Comparison of ENCODE assay signal across 8 mouse cellular contexts in genomic region chr8:87660916-87661910, GRCm38 (mm10).
A peak's percentile ranks its signal among the peaks of the same experiment; 100 is the strongest.
DNase-seq lines count a peak whose midpoint lies in the region; ATAC-seq and TF ChIP-seq lines count a peak whose summit lies in the region.

No protein-coding gene starts in this region.

- no peak for TF ChIP-seq EP300 in heart, postnatal 0 days (IDR thresholded peaks at IDR 0.05; ENCODE audit: low read depth)

- TF ChIP-seq CTCF in heart, postnatal 0 days (IDR thresholded peaks at IDR 0.05; ENCODE audit: low read depth), result no peak

- H3K9me3 ChIP-seq in heart, postnatal 0 days (replicated peaks; ENCODE audit: control insufficient read depth, low read length), result no peaks in the 10 kb centered on the region
- no peaks in the 10 kb centered on the region for H3K9me3 ChIP-seq in hindbrain, embryonic 12.5 days (replicated peaks)
- H3K9me3 ChIP-seq in midbrain, embryonic 13.5 days, result no peaks in the 10 kb centered on the region

- H3K9ac ChIP-seq in heart, postnatal 0 days (replicated peaks; ENCODE audit: low read depth, low read length), result no peak overlapping the region
- H3K9ac ChIP-seq in hindbrain, embryonic 12.5 days, result no peak overlapping the region
- H3K9ac ChIP-seq in midbrain, embryonic 13.5 days (replicated peaks), result 0 out of 2 replicates have a peak overlapping the region, but pooled peaks have one; percentile 46

- intact Hi-C loops in gastrocnemius, postnatal 36 days (cut with DNase I), result loop anchor here (5.0 kb wide), 3 partner anchors 69 to 301 kb away; no protein-coding TSS in a partner anchor

- H3K27ac ChIP-seq in heart, postnatal 0 days (ENCODE audit: low read depth), result no peak overlapping the region
- H3K27ac ChIP-seq in hindbrain, embryonic 12.5 days, result peak overlapping the region; percentile 76
- H3K27ac ChIP-seq in midbrain, embryonic 13.5 days, result peak overlapping the region; percentile 81

- no peak for DNase-seq in heart, postnatal 0 days (ENCODE audit: low spot score)
- no peak for DNase-seq in heart, adult 11 months
- peak; percentile 13 for DNase-seq in R1 (ENCODE audit: low read depth, low spot score)
- no peak for DNase-seq in layer of hippocampus, postnatal 25 days (ENCODE audit: extremely low spot score in 1 of 2, low spot score in 1 of 2)
- DNase-seq in gastrocnemius, postnatal 36 days, result no peak
- DNase-seq in cerebellum, adult 18-20 months, result no peak

- no peak for ATAC-seq in heart, postnatal 0 days (ENCODE audit: insufficient read depth, low read depth)
- no peak for ATAC-seq in hindbrain, embryonic 12.5 days (ENCODE audit: low FRiP score)
- ATAC-seq in midbrain, embryonic 13.5 days, result no peak

- no peaks in the 10 kb centered on the region for H3K36me3 ChIP-seq in heart, postnatal 0 days (replicated peaks; ENCODE audit: control insufficient read depth, insufficient read depth, low read length)
- H3K36me3 ChIP-seq in hindbrain, embryonic 12.5 days, result no peaks in the 10 kb centered on the region
- H3K36me3 ChIP-seq in midbrain, embryonic 13.5 days, result no peaks in the 10 kb centered on the region

- peaks cover 59% of the 10 kb centered on the region for H3K27me3 ChIP-seq in heart, postnatal 0 days (ENCODE audit: control insufficient read depth, insufficient read depth, low read length)
- peaks cover 9% of the 10 kb centered on the region for H3K27me3 ChIP-seq in hindbrain, embryonic 12.5 days
- peaks cover 11% of the 10 kb centered on the region; the same call in 1 of the 2 replicates for H3K27me3 ChIP-seq in midbrain, embryonic 13.5 days

- peak overlapping the region; percentile 6; the same call in 1 of the 2 replicates for H3K4me3 ChIP-seq in heart, postnatal 0 days (ENCODE audit: low read depth, low read length)
- H3K4me3 ChIP-seq in hindbrain, embryonic 12.5 days, result no peak overlapping the region
- no peak overlapping the region for H3K4me3 ChIP-seq in midbrain, embryonic 13.5 days (replicated peaks)

- 21% methylated on average over 34 of the region's 34 CpGs for WGBS in heart, postnatal 0 days
- WGBS in hindbrain, embryonic 12.5 days, result 9% methylated on average over 34 of the region's 34 CpGs
- 9% methylated on average over 34 of the region's 34 CpGs for WGBS in midbrain, embryonic 13.5 days

- peaks cover 20% of the 10 kb centered on the region; the same call in 1 of the 2 replicates for H3K4me1 ChIP-seq in heart, postnatal 0 days (ENCODE audit: control insufficient read depth, insufficient read depth)
- peaks cover 57% of the 10 kb centered on the region for H3K4me1 ChIP-seq in hindbrain, embryonic 12.5 days
- peaks cover 65% of the 10 kb centered on the region for H3K4me1 ChIP-seq in midbrain, embryonic 13.5 days (replicated peaks)

- peak overlapping the region; percentile 7; the same call in 1 of the 2 replicates for H3K4me2 ChIP-seq in heart, postnatal 0 days (ENCODE audit: low read depth, low read length)
- peak overlapping the region; percentile 50 for H3K4me2 ChIP-seq in hindbrain, embryonic 12.5 days (replicated peaks)
- peak overlapping the region; percentile 56 for H3K4me2 ChIP-seq in midbrain, embryonic 13.5 days (replicated peaks)
